Mouse (Mus musculus): ENCODE measurements around the gene Tctn1. TPM values are rescaled to one million over a fixed set of nuclear protein-coding genes. Genes with fewer than 3 reads are reported as not detected.
"Not testable (repeated sequence)": the region's sequence is repeated elsewhere in the genome, so short reads cannot be mapped to it uniquely, and the experiment has no call there.

The Tctn1 gene
- polyA plus RNA-seq, 1 experiment: 28.0 TPM

DNA sequence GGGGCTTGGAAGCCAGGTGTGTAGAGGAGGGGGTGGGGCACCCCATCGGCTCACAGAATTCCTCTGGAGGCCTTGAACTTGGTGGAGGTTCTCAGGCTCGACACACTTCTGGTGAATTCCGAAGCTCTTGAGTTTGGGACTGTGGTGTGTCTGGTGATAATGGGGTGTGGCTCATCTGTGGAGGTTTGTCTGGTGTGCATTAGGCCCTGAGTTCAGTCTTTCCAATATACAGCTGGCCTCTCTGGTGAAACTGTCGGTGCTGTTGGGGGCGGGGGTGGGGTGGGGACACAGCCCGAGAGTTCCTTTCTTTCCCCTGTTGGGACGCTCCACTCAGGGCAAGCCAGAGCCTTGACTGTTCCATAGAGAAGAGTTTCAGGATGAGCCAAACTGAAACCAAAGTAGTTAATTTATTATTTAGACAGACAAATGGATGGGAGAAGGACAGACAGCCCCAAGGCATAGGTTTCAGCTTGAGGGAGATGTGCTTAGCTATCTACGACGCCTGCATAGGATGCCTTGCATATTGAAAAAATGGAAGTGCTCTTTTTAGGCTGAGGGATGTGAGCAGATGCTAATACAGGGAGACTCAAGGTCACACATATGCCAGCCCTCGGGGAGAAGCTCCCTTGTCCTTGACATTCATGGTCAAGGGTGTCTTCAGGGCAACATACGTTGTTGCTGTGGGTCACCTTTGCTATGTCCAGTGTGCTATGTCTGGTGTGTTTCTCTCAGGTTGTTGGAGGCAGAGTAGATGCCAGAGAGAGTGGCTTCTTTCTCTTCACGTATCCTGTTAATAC, 46.0 kb downstream of the Tctn1 start:
- no peak for TF ChIP-seq CTCF (IDR thresholded peaks at IDR 0.05; ENCODE audit: extremely low read depth, insufficient read depth, low read length)
- TF ChIP-seq POLR2A (IDR thresholded peaks at IDR 0.05; ENCODE audit: extremely low read depth, insufficient read depth, low read length): no peak
- Histone ChIP-seq H3K4me1 (ENCODE audit: control insufficient read depth, insufficient read depth, low read length) (no peaks in the 10 kb centered on the region), H3K4me3 (ENCODE audit: insufficient read depth, low read length) (no peak overlapping the region), H3K27ac (ENCODE audit: insufficient read depth, low read length) (no peak overlapping the region)

GRCm38 (mm10) chr5:122217636-122218035, 46.6 kb downstream of the Tctn1 start:
- H3K4me3 ChIP-seq (ENCODE audit: insufficient read depth, low read length): no peak overlapping the region
- TF ChIP-seq POLR2A (IDR thresholded peaks at IDR 0.05; ENCODE audit: extremely low read depth, insufficient read depth, low read length): no peak
- TF ChIP-seq CTCF (IDR thresholded peaks at IDR 0.05; ENCODE audit: extremely low read depth, insufficient read depth, low read length): no peak
- H3K4me1 ChIP-seq (ENCODE audit: control insufficient read depth, insufficient read depth, low read length): no peaks in the 10 kb centered on the region
- H3K27ac ChIP-seq (ENCODE audit: insufficient read depth, low read length): no peak overlapping the region

DNA sequence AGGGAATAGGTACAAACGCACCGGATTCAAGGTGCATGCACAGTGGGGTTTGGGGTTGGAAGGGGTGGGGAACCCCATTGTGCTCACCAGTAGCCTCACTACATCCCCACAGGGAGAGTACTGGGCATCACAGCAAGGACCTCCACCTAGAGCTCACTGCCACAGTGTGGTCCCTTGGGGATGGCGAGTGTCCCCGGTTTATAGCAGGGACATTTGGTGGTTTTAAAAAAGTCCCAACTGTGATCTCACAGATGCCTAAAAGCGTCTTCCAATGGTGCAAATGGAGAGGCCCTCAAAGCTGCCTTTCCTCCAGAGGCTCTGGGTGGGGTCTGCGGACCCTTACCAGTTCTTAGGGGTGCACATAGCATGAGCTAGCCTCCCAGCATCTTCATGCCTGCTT, 50.4 kb downstream of the Tctn1 start:
- no peak overlapping the region for H3K27ac ChIP-seq (ENCODE audit: insufficient read depth, low read length)
- H3K4me1 ChIP-seq (ENCODE audit: control insufficient read depth, insufficient read depth, low read length): no peaks in the 10 kb centered on the region
- TF ChIP-seq CTCF (IDR thresholded peaks at IDR 0.05; ENCODE audit: extremely low read depth, insufficient read depth, low read length) (no peak), POLR2A (IDR thresholded peaks at IDR 0.05; ENCODE audit: extremely low read depth, insufficient read depth, low read length) (no peak)
- no peak overlapping the region for H3K4me3 ChIP-seq (ENCODE audit: insufficient read depth, low read length)

DNA sequence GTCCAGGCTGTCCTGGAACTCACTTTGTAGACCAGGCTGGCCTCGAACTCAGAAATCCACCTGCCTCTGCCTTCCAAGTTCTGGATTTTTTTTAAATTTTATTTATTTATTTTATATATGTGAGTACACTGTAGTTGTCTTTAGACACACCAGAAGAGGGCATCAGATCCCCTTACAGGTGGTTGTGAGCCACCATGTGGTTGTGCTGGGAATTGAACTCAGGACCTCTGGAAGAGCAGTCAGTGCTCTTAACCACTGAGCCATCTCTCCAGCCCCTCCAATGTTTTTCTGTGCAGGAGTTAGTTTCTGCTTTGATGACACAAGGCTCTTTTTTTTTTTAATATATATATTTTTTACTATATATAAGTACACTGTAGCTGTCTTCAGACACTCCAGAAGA, 51.4 kb downstream of the Tctn1 start:
- not testable (repeated sequence) for H3K27ac ChIP-seq (ENCODE audit: insufficient read depth, low read length); H3K4me1 ChIP-seq (ENCODE audit: control insufficient read depth, insufficient read depth, low read length); H3K4me3 ChIP-seq (ENCODE audit: insufficient read depth, low read length)

DNA sequence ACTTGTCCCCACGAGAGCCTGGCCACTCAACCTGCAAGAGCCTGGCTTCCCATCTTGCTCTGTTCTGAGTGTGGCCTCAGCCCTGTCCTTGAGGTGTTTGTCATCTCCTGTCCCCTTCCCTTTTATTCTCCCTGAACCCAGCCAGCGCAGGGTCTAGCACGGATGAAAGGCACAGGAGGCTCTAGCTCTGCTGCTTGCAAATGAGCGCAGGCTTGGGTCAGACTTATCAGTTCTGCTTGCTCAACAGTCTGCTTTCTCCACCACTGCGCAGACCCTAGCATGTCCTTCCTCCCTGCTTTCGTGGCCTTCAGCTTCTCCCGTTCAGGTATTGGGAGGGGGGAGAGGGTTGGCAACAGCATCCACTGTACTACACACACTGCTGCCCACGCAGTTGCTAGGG, 52.1 kb downstream of the Tctn1 start:
- TF ChIP-seq POLR2A (IDR thresholded peaks at IDR 0.05; ENCODE audit: extremely low read depth, insufficient read depth, low read length): no peak
- H3K4me1 ChIP-seq (ENCODE audit: control insufficient read depth, insufficient read depth, low read length): no peaks in the 10 kb centered on the region
- no peak overlapping the region for H3K4me3 ChIP-seq (ENCODE audit: insufficient read depth, low read length)
- H3K27ac ChIP-seq (ENCODE audit: insufficient read depth, low read length): no peak overlapping the region

DNA sequence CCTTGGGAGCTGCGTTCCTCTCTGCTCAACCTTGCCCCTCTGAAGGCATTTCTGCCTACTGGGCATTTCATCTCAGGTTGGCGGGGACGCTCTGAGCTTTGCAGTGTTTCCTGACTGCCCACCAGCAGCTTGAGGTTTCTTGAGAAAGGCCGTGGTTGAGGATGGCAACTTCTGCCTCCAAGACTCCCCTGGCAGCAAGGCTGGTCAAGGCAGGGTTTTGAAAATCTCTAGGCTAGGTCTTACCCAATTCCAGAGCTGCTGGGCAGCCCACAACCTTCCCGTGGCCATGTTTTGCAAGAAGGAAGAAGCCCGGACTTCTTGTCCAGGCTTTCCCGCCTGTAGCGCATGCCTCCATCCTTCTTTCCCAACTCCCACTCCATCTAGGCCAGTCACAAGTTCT, 53.4 kb downstream of the Tctn1 start:
- no peak overlapping the region for H3K27ac ChIP-seq (ENCODE audit: insufficient read depth, low read length)
- no peaks in the 10 kb centered on the region for H3K4me1 ChIP-seq (ENCODE audit: control insufficient read depth, insufficient read depth, low read length)
- H3K4me3 ChIP-seq (ENCODE audit: insufficient read depth, low read length): no peak overlapping the region
- TF ChIP-seq POLR2A (IDR thresholded peaks at IDR 0.05; ENCODE audit: extremely low read depth, insufficient read depth, low read length): no peak
- no peak for TF ChIP-seq CTCF (IDR thresholded peaks at IDR 0.05; ENCODE audit: extremely low read depth, insufficient read depth, low read length)

GRCm38 (mm10) chr5:122209591-122210368, 54.5 kb downstream of the Tctn1 start:
- no peak for TF ChIP-seq CTCF (IDR thresholded peaks at IDR 0.05; ENCODE audit: extremely low read depth, insufficient read depth, low read length)
- no peak for TF ChIP-seq POLR2A (IDR thresholded peaks at IDR 0.05; ENCODE audit: extremely low read depth, insufficient read depth, low read length)
- no peaks in the 10 kb centered on the region for H3K4me1 ChIP-seq (ENCODE audit: control insufficient read depth, insufficient read depth, low read length)
- no peak overlapping the region for H3K4me3 ChIP-seq (ENCODE audit: insufficient read depth, low read length)
- H3K27ac ChIP-seq (ENCODE audit: insufficient read depth, low read length): no peak overlapping the region

DNA sequence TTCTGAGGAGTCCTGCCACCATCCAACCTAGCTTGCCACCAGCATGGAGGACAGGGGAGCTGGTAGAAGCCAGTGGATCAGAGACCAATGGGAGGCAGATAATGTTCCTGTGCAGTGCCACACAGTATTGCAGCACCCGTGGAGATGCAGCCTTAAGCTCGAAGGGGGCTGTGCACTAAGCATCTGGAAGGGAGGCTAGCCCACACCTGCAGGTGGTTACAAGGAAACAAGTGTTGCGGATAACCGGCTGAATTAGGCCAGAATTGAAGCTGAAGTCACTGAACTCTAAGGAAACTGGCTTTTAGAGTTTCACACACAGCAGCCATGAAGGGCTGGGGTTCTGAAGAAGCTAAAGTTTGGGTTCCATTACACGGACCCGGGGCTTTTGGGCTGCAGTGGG, 55.4 kb downstream of the Tctn1 start:
- no peak for TF ChIP-seq CTCF (IDR thresholded peaks at IDR 0.05; ENCODE audit: extremely low read depth, insufficient read depth, low read length)
- TF ChIP-seq POLR2A (IDR thresholded peaks at IDR 0.05; ENCODE audit: extremely low read depth, insufficient read depth, low read length): no peak
- Histone ChIP-seq H3K4me3 (ENCODE audit: insufficient read depth, low read length) (no peak overlapping the region), H3K27ac (ENCODE audit: insufficient read depth, low read length) (no peak overlapping the region), H3K4me1 (ENCODE audit: control insufficient read depth, insufficient read depth, low read length) (no peaks in the 10 kb centered on the region)

- Histone ChIP-seq H3K27ac (ENCODE audit: insufficient read depth, low read length) (no peak within 1 kb of the TSS), H3K4me1 (ENCODE audit: control insufficient read depth, insufficient read depth, low read length) (no peaks in the 10 kb centered on the region), H3K4me3 (ENCODE audit: insufficient read depth, low read length) (no peak within 1 kb of the TSS)
- TF ChIP-seq CTCF (IDR thresholded peaks at IDR 0.05; ENCODE audit: extremely low read depth, insufficient read depth, low read length) (no peak), POLR2A (IDR thresholded peaks at IDR 0.05; ENCODE audit: extremely low read depth, insufficient read depth, low read length) (no peak)
Observed at GRCm38 (mm10) chr5:122206475-122206874, 57.8 kb downstream of the Tctn1 start, which contains the start of gene Hvcn1. Gene Hvcn1, plus strand, starts transcription at chr5:122206804.

DNA sequence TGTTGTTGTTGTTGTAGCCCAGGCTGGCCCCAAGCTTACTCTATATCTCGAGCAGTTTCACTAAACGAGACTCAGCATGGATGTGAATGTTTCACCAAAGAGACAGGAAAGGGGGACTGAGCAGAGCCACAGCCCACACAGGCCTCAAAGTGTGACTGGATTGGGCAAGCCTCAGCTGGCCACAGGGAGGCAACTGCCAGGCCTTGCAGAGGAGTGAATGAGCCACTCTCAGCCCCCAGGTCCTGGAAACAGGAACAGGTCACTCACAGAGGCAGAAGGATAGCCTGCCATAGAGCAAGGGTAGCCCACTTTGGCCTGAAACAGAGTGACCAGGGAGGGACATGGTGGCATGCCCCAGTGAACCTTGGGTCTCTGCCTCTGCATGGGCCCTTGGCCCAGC, 60.1 kb downstream of the Tctn1 start:
- H3K4me3 ChIP-seq (ENCODE audit: insufficient read depth, low read length): no peak overlapping the region
- TF ChIP-seq CTCF (IDR thresholded peaks at IDR 0.05; ENCODE audit: extremely low read depth, insufficient read depth, low read length): no peak
- H3K27ac ChIP-seq (ENCODE audit: insufficient read depth, low read length): no peak overlapping the region
- no peaks in the 10 kb centered on the region for H3K4me1 ChIP-seq (ENCODE audit: control insufficient read depth, insufficient read depth, low read length)
